Mouse (Mus musculus) spleen, adult 2 months (tissue): ENCODE results near the gene Klri2. TPM values are rescaled to one million over a fixed set of nuclear protein-coding genes. Genes with fewer than 3 reads are reported as not detected.
"Not testable (repeated sequence)": the region's sequence is repeated elsewhere in the genome, so short reads cannot be mapped to it uniquely, and the experiment has no call there.

Experiments used
- DNase-seq, 2 experiments: peaks; one replicate each; pipeline versions ENCODE4 v3.0.0 to v3.0.0-alpha.2; 2012 to 2021; ENCODE audit warnings: low spot score in 2 of 2, low read depth in 1 of 2
- H3K27ac ChIP-seq: fragments of 200-500 bp; 2 replicates; pipeline ENCODE4 v1.5.1; 2012; ENCODE audit warnings: low read length, inconsistent platforms; ENCODE audit not compliant: insufficient read depth
- H3K27me3 ChIP-seq: fragments of 200-500 bp; 2 replicates; pipeline ENCODE4 v1.6.1; 2012; ENCODE audit warnings: mild to moderate bottlenecking, moderate library complexity, low read length, inconsistent platforms; ENCODE audit not compliant: control insufficient read depth, insufficient read depth
- H3K36me3 ChIP-seq: fragments of 200-500 bp; 2 replicates; pipeline ENCODE4 v1.6.1; 2012; ENCODE audit warnings: mild to moderate bottlenecking, low read length, inconsistent platforms; ENCODE audit not compliant: control insufficient read depth, insufficient read depth
- H3K4me1 ChIP-seq: fragments of 200-500 bp; 2 replicates; pipeline ENCODE4 v1.6.1; 2011; ENCODE audit warnings: inconsistent platforms; ENCODE audit not compliant: control insufficient read depth, insufficient read depth, insufficient read length
- H3K4me3 ChIP-seq: fragments of 200-500 bp; 2 replicates; pipeline ENCODE4 v1.5.1; 2011; ENCODE audit warnings: mild to moderate bottlenecking, inconsistent platforms; ENCODE audit not compliant: insufficient read depth, insufficient read length; ENCODE audit errors: extremely low read depth
- CTCF ChIP-seq: fragments of 200-500 bp; IDR thresholded peaks from 2 replicates; pipeline ENCODE4 v1.5.1; 2011; ENCODE audit warnings: mild to moderate bottlenecking, inconsistent platforms; ENCODE audit not compliant: insufficient read depth, insufficient read length, insufficient replicate concordance; ENCODE audit errors: extremely low read depth
- POLR2A ChIP-seq: fragments of 200-500 bp; IDR thresholded peaks from 2 replicates; pipeline ENCODE4 v1.6.1; 2011; ENCODE audit warnings: low read depth, low read length, inconsistent platforms
- WGBS: fragments of 180-500 bp; shearing (Covaris S2); methylation state at CpG from one replicate; pipeline ENCODE4 v1.1.7; 2018; 5-methylcytosine and 5-hydroxymethylcytosine counted together
- polyA plus RNA-seq: library from polyadenylated mRNA; depleted of rRNA; stranded (reverse); fragments of >200 nt; gene quantifications from 2 replicates; pipeline ENCODE4 v1.2.3, GENCODE M21; 2012; rRNA removed

Gene Klri2
- polyA plus RNA-seq, 1 experiment: 0.83 TPM

DNA sequence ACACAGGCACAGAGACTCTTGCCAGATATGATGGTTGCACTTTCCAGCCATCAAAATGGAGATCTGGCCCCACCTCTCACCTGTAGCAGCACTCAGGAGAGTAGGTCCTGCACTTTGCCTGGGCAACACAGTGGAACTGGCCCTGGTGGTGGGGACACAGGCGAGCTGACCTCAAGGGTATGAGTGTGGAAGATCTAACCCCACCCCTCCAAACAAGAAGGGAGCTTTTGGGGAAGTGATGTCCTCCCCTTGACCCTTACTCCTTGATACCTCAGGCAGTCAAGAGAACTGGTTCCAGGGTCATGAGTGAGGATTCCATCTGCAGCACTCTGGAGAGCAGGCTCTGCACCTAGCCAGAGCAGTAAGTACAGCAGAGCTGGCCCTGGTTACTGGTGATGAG lies 18.9 kb downstream of the Klri2 start:
- 82% methylated on average over 1 of the region's 1 CpGs for WGBS
- H3K27ac ChIP-seq: no peak overlapping the region
- no peaks in the 10 kb centered on the region for H3K36me3 ChIP-seq
- no peak for TF ChIP-seq POLR2A
- no peak for TF ChIP-seq CTCF
- no peak for DNase-seq
- H3K4me3 ChIP-seq: no peak overlapping the region
- no peaks in the 10 kb centered on the region for H3K4me1 ChIP-seq
- H3K27me3 ChIP-seq: no peaks in the 10 kb centered on the region

DNA sequence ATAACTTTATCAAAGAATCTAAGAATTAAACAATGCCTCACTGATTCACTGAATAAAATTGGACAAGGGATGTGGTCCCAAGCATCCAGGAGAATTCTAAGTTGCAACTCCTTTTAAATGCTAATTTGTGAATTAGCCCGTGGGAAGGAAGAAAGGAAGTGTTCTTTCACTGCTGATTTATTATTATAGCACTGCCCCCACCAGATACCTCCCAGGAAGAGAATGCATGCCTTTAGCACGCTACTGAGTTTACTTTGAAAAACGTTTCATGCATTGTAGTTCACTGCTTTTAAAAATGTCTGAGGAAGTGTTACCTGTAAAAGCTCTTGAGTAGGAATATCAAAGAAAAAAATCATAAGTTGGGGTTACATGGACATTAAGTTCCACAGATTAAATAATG lies 19.8 kb downstream of the Klri2 start:
- TF ChIP-seq CTCF (no peak), POLR2A (no peak)
- H3K27me3 ChIP-seq: no peaks in the 10 kb centered on the region
- no peaks in the 10 kb centered on the region for H3K4me1 ChIP-seq
- WGBS: 20% methylated on average over 3 of the region's 3 CpGs
- DNase-seq: no peak
- no peak overlapping the region for H3K4me3 ChIP-seq
- no peaks in the 10 kb centered on the region for H3K36me3 ChIP-seq
- no peak overlapping the region for H3K27ac ChIP-seq

DNA sequence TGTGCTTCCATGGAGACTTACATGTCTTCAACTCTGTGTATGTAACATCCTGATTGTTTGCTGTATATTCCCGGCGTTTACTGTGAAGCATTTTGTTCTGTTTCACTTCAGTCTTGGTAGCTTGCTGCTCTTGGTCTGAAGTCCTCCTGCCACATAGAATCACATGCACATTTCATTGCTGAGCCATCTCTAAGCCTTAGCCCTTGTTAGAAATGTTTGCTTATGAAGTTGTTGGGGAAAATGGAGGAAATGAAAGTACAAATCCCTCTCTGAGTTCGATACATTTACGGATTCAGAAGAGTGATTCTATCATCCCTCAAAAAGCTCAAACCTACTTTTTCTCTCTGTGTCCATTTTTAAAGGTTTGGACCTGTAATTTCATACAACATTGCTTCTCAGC lies 23.3 kb downstream of the Klri2 start, which contains the start of gene Klri1:
Gene Klri1, minus strand, starts transcription at position 101 of the 400 bp plus-strand sequence.
- H3K4me3 ChIP-seq: no peak within 1 kb of the TSS
- H3K27me3 ChIP-seq: no peaks in the 10 kb centered on the region
- 82% methylated on average over 4 of the region's 4 CpGs for WGBS
- TF ChIP-seq POLR2A (no peak), CTCF (no peak)
- no peak within 1 kb of the TSS for H3K27ac ChIP-seq
- H3K4me1 ChIP-seq: no peaks in the 10 kb centered on the region
- H3K36me3 ChIP-seq: no peaks in the 10 kb centered on the region
- DNase-seq: no peak

DNA sequence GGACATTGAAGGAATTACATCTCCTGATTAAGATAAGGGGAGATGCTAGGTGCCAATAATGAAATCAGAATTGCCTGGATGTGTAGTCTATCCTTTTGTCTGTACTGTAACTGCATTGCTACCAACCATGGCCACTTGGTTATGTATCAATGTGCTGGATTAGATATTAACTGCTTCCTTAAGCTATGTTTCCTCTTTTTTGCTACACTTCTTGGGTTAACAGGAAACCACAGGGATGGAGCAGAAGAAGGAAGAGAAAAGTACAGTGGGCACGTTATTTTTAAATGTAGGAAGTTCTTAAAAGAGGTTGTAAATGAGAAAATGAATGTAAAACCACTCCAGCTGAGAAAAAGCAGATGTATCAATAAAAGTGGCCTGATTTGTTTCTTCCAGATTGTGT lies 26.7 kb downstream of the Klri2 start:
- Histone ChIP-seq H3K4me1 (no peaks in the 10 kb centered on the region), H3K27ac (no peak overlapping the region; the same call in 1 of the 2 replicates), H3K36me3 (no peaks in the 10 kb centered on the region), H3K4me3 (no peak overlapping the region), H3K27me3 (no peaks in the 10 kb centered on the region)
- WGBS: 5% methylated on average over 1 of the region's 1 CpGs
- no peak for DNase-seq
- no peak for TF ChIP-seq POLR2A
- TF ChIP-seq CTCF: no peak

DNA sequence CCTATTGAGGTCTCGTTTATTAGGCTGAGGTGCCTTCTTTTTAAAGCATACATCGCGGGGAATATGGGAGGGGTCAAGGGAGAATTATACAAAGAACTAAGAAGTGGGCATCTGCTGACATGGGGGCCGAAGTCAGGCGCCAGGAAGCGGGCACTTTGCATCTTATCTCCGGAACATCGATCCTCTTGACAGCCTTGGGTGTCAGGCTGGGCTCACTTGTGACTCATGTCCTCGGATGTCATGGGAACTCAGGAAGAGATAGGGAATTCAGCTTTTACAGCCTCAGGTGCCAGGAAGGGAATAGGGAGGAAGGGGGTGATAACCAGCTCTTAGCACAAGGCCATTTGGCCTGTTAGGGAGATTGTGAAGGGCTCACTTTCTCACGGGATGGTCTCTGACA lies 48.8 kb downstream of the Klri2 start:
- not testable (repeated sequence) for H3K36me3 ChIP-seq, H3K4me3 ChIP-seq, H3K4me1 ChIP-seq, DNase-seq, H3K27ac ChIP-seq, H3K27me3 ChIP-seq
- WGBS: 83% methylated on average over 10 of the region's 10 CpGs

DNA sequence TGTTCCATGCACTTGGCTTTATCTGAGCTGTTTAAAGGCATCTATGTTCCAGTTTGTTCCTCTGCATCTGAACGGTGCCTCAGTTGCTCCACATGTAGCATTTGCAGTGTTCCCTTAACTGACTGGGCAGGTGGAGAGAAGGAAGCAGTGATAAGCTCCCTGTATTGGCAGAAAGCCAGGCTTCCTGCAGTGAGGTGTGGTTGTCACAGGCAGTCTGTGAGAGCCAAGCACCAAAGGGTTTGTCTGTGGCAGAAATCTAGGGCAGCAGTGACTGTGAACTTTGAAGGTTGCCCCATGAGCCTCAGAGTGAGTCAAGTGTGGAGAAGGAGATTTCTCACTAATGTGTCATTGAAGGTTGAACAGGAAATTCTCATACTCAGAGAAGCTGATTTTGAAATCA lies 59.9 kb downstream of the Klri2 start:
- Histone ChIP-seq H3K27me3 (no peaks in the 10 kb centered on the region), H3K27ac (no peak overlapping the region), H3K4me1 (no peaks in the 10 kb centered on the region), H3K4me3 (no peak overlapping the region), H3K36me3 (no peaks in the 10 kb centered on the region)
- 8% methylated on average over 1 of the region's 1 CpGs for WGBS
- DNase-seq: peak; percentile 7 to 27
- no peak for TF ChIP-seq CTCF
- TF ChIP-seq POLR2A: no peak

Other genes with a start within 250 kb of the Klri2 start
- gene Olr1, start 233.3 kb downstream of the Klri2 start, polyA plus RNA-seq: 0.06 and 0.08 TPM in 2 replicates
- gene Tmem52b, start 227.9 kb downstream of the Klri2 start, polyA plus RNA-seq: not detected in 2 replicates
- 17.6 and 19.9 TPM in 2 replicates for gene Gabarapl1, start 207.3 kb downstream of the Klri2 start, polyA plus RNA-seq
- 1.6 and 2.6 TPM in 2 replicates for gene Klre1, start 162.6 kb downstream of the Klri2 start, polyA plus RNA-seq
- gene Klrd1, start 148.7 kb downstream of the Klri2 start, polyA plus RNA-seq: 1.2 and 2.5 TPM in 2 replicates
- gene Klrk1, start 116.6 kb downstream of the Klri2 start, polyA plus RNA-seq: 1.1 and 2.1 TPM in 2 replicates
- 0.63 and 1.6 TPM in 2 replicates for gene Klrc3, start 97.1 kb downstream of the Klri2 start, polyA plus RNA-seq
- 0.74 and 0.88 TPM in 2 replicates for gene Klrc2, start 79.8 kb downstream of the Klri2 start, polyA plus RNA-seq
- 1.7 and 2.9 TPM in 2 replicates for gene Klrc1, start 61.5 kb downstream of the Klri2 start, polyA plus RNA-seq
- 0.53 and 0.74 TPM in 2 replicates for gene Klri1, start 23.4 kb downstream of the Klri2 start, polyA plus RNA-seq
- gene Gm156, start 43.8 kb upstream of the Klri2 start, polyA plus RNA-seq: not detected in 2 replicates
- gene Gm17631, start 122.2 kb upstream of the Klri2 start, polyA plus RNA-seq: not detected in 2 replicates
- gene Klra17, start 136.2 kb upstream of the Klri2 start, polyA plus RNA-seq: 0.26 and 0.52 TPM in 2 replicates
- gene Klra5, start 177.2 kb upstream of the Klri2 start, polyA plus RNA-seq: not detected in 2 replicates